Mouse (Mus musculus): ENCODE measurements at regions not wholly inside any gene's neighbourhood (a gene's known extent, or its start where the extent isn't known, plus 50 kb on each side); places are given as distances from the start of the nearest gene placed in this dataset.

GRCm38 (mm10) chr7:70840142-70840541 is 473.6 kb upstream of the Nr2f2 start:
- TF ChIP-seq CTCF (IDR thresholded peaks at IDR 0.05; ENCODE audit: extremely low read depth, insufficient read length, insufficient replicate concordance, low read depth, low read length): no peak
- TF ChIP-seq POLR2A (IDR thresholded peaks at IDR 0.05; ENCODE audit: low read depth, low read length): no peak
